Mouse (Mus musculus) stomach, embryonic 16.5 days (tissue): ENCODE measurements around the gene Tppp2. TPM values are rescaled to one million over a fixed set of nuclear protein-coding genes. Genes with fewer than 3 reads are reported as not detected.
"Not testable (repeated sequence)": the region's sequence is repeated elsewhere in the genome, so short reads cannot be mapped to it uniquely, and the experiment has no call there.

Experiments used
- ATAC-seq: fragments of 200-750 bp; cut with Nextera tagmentation; 2 replicates; pipeline ENCODE4 v1.8.0; 2017; ENCODE audit warnings: moderate number of reproducible peaks, moderate TSS enrichment; ENCODE audit not compliant: insufficient read depth, low FRiP score
- H3K27ac ChIP-seq: fragments of 300-500 bp; sonication (generic); 2 replicates; pipeline ENCODE4 v1.5.1; 2014; ENCODE audit warnings: low read length
- H3K27me3 ChIP-seq: fragments of 300-500 bp; sonication (generic); 2 replicates; pipeline ENCODE4 v1.6.1; 2014; ENCODE audit warnings: low read length, control low read depth, mixed read lengths; ENCODE audit not compliant: control insufficient read depth, insufficient read depth
- H3K36me3 ChIP-seq: fragments of 300-500 bp; sonication (generic); 2 replicates; pipeline ENCODE4 v1.6.1; 2014; ENCODE audit warnings: low read length; ENCODE audit not compliant: control insufficient read depth, insufficient read depth
- H3K4me1 ChIP-seq: fragments of 300-500 bp; sonication (generic); 2 replicates; pipeline ENCODE4 v1.6.1; 2014; ENCODE audit warnings: low read length, control low read depth, mixed read lengths; ENCODE audit not compliant: control insufficient read depth, insufficient read depth
- H3K4me2 ChIP-seq: fragments of 300-500 bp; sonication (generic); 2 replicates; pipeline ENCODE4 v1.6.1; 2014; ENCODE audit warnings: low read depth, low read length, mixed read lengths
- H3K4me3 ChIP-seq: fragments of 300-500 bp; sonication (generic); replicated peaks from 2 replicates; pipeline ENCODE4 v1.5.1; 2014; ENCODE audit warnings: mild to moderate bottlenecking, low read length
- H3K9ac ChIP-seq: fragments of 300-500 bp; sonication (generic); 2 replicates; pipeline ENCODE4 v1.6.1; 2014; ENCODE audit warnings: low read length
- H3K9me3 ChIP-seq: fragments of 300-500 bp; sonication (generic); replicated peaks from 2 replicates; pipeline ENCODE4 v1.6.1; 2016; ENCODE audit warnings: low read length, control low read depth; ENCODE audit not compliant: control insufficient read depth
- WGBS: fragments of 180-500 bp; shearing (Covaris S2); extraction: QIAGEN DNeasy Blood & Tissue Kit; methylation state at CpG from one replicate; pipeline ENCODE4 v1.1.7; 2014; 5-methylcytosine and 5-hydroxymethylcytosine counted together
- polyA plus RNA-seq: library from polyadenylated mRNA; unstranded; fragments of >200 nt; fragmentation: Nextera tagmentation; extraction: Ambion mirVana; gene quantifications from 2 replicates; pipeline ENCODE4 v1.2.1, GENCODE M21; 2015

Gene Tppp2
- polyA plus RNA-seq, 1 experiment from 2014 or later = not detected

GRCm38 (mm10) chr14:51916539-51916938 lies 1.7 kb upstream of the Tppp2 start:
- no peaks in the 10 kb centered on the region for H3K27me3 ChIP-seq
- WGBS = 87% methylated on average over 4 of the region's 4 CpGs
- no peak overlapping the region for H3K4me2 ChIP-seq
- H3K4me3 ChIP-seq = no peak overlapping the region
- ATAC-seq = no peak
- H3K27ac ChIP-seq = no peak overlapping the region
- no peak overlapping the region for H3K9ac ChIP-seq
- H3K9me3 ChIP-seq = no peaks in the 10 kb centered on the region
- peaks cover 19% of the 10 kb centered on the region for H3K4me1 ChIP-seq
- no peaks in the 10 kb centered on the region for H3K36me3 ChIP-seq

GRCm38 (mm10) chr14:51918966-51919365 lies 741 bp downstream of the Tppp2 start:
- Histone ChIP-seq H3K4me3 (no peak overlapping the region), H3K4me1 (peaks cover 26% of the 10 kb centered on the region), H3K27ac (no peak overlapping the region), H3K36me3 (no peaks in the 10 kb centered on the region), H3K9me3 (no peaks in the 10 kb centered on the region), H3K9ac (no peak overlapping the region), H3K27me3 (no peaks in the 10 kb centered on the region), H3K4me2 (no peak overlapping the region)
- 84% methylated on average over 4 of the region's 4 CpGs for WGBS
- ATAC-seq = no peak

GRCm38 (mm10) chr14:51921759-51922570 lies 3.7 kb downstream of the Tppp2 start:
- Histone ChIP-seq H3K4me1 (peaks cover 17% of the 10 kb centered on the region), H3K9me3 (no peaks in the 10 kb centered on the region), H3K4me3 (no peak overlapping the region), H3K27me3 (no peaks in the 10 kb centered on the region), H3K4me2 (no peak overlapping the region), H3K36me3 (no peaks in the 10 kb centered on the region), H3K9ac (peak overlapping the region; percentile 28; the same call in 1 of the 2 replicates), H3K27ac (peak overlapping the region; percentile 74)
- WGBS = 47% methylated on average over 16 of the region's 16 CpGs
- ATAC-seq = peak; percentile 88

- Histone ChIP-seq H3K4me2 (no peak within 1 kb of the TSS), H3K27me3 (no peaks in the 10 kb centered on the region), H3K9ac (peak within 1 kb of the TSS; percentile 28; the same call in 1 of the 2 replicates), H3K27ac (peak within 1 kb of the TSS; percentile 74), H3K4me1 (peaks cover 17% of the 10 kb centered on the region), H3K9me3 (no peaks in the 10 kb centered on the region), H3K36me3 (no peaks in the 10 kb centered on the region), H3K4me3 (no peak within 1 kb of the TSS)
- no peak for ATAC-seq
- WGBS = 93% methylated on average over 7 of the region's 7 CpGs
Observed at GRCm38 (mm10) chr14:51922571-51922865, 4.3 kb downstream of the Tppp2 start, which contains the start of gene Rnase13. Rnase13 (minus strand) TSS chr14:51922773.

GRCm38 (mm10) chr14:51922910-51923309 lies 4.7 kb downstream of the Tppp2 start:
- Histone ChIP-seq H3K27ac (peak overlapping the region; percentile 74), H3K9me3 (no peaks in the 10 kb centered on the region), H3K4me3 (no peak overlapping the region), H3K36me3 (no peaks in the 10 kb centered on the region), H3K9ac (no peak overlapping the region), H3K4me2 (no peak overlapping the region), H3K4me1 (peaks cover 17% of the 10 kb centered on the region), H3K27me3 (no peaks in the 10 kb centered on the region)
- WGBS = 87% methylated on average over 2 of the region's 2 CpGs
- no peak for ATAC-seq

- no peak for ATAC-seq
- Histone ChIP-seq H3K27ac (no peak overlapping the region), H3K27me3 (no peaks in the 10 kb centered on the region), H3K4me1 (peaks cover 17% of the 10 kb centered on the region), H3K36me3 (no peaks in the 10 kb centered on the region), H3K9me3 (no peaks in the 10 kb centered on the region), H3K4me3 (no peak overlapping the region), H3K9ac (no peak overlapping the region), H3K4me2 (no peak overlapping the region)
- WGBS = 80% methylated on average over 4 of the region's 4 CpGs
Observed at GRCm38 (mm10) chr14:51923492-51923891, 5.3 kb downstream of the Tppp2 start.

- H3K9me3 ChIP-seq, H3K4me3 ChIP-seq, H3K27ac ChIP-seq, ATAC-seq, H3K27me3 ChIP-seq, H3K4me2 ChIP-seq, H3K36me3 ChIP-seq, H3K9ac ChIP-seq: not testable (repeated sequence)
- H3K4me1 ChIP-seq = peaks cover 22% of the 10 kb centered on the region
- 90% methylated on average over 11 of the region's 11 CpGs for WGBS
Observed at GRCm38 (mm10) chr14:51926930-51927329, 8.7 kb downstream of the Tppp2 start.

GRCm38 (mm10) chr14:51929309-51929943 lies 11.2 kb downstream of the Tppp2 start:
- ATAC-seq = peak; percentile 81
- H3K4me1 ChIP-seq = peaks cover 24% of the 10 kb centered on the region
- peak overlapping the region; percentile 70 for H3K27ac ChIP-seq
- H3K4me2 ChIP-seq = peak overlapping the region; percentile 36
- WGBS = 48% methylated on average over 8 of the region's 8 CpGs
- no peaks in the 10 kb centered on the region for H3K36me3 ChIP-seq
- H3K9ac ChIP-seq = peak overlapping the region; percentile 50
- no peak overlapping the region for H3K4me3 ChIP-seq
- H3K27me3 ChIP-seq = no peaks in the 10 kb centered on the region
- no peaks in the 10 kb centered on the region for H3K9me3 ChIP-seq

GRCm38 (mm10) chr14:51929968-51930367 lies 11.7 kb downstream of the Tppp2 start:
- Histone ChIP-seq H3K36me3 (no peaks in the 10 kb centered on the region), H3K27ac (peak overlapping the region; percentile 70), H3K4me1 (peaks cover 24% of the 10 kb centered on the region), H3K9ac (peak overlapping the region; percentile 50), H3K27me3 (no peaks in the 10 kb centered on the region), H3K4me2 (peak overlapping the region; percentile 36), H3K9me3 (no peaks in the 10 kb centered on the region), H3K4me3 (no peak overlapping the region)
- no peak for ATAC-seq
- 45% methylated on average over 9 of the region's 9 CpGs for WGBS
